Mouse (Mus musculus): ENCODE results near the gene Tnks2.

DNA sequence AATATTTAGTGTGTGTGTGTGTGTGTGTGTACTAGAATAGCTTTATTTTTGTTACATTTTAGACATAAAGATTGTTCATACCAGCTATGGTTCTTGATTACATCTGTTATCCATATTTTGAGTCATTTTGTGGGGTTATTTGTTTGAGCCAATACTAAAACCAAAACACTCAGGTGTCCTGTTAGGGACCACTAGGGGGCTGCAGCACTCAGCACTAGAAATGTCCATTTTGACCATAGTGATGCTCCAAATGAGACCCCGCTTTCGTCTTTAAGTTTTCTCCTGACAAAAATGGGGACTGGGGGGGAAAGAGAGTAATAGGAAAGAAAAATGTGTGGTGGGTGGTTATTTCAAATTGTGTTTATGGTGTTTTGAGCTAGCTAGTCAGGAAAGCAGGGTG lies 52.3 kb downstream of the Tnks2 start:
- TF ChIP-seq CTCF (IDR thresholded peaks at IDR 0.05) (peak; percentile 56), EP300 (IDR thresholded peaks at IDR 0.05) (no peak)
